Mouse (Mus musculus) heart, postnatal 0 days (tissue): ENCODE measurements around the gene Gm43302.
"Not testable (repeated sequence)": the region's sequence is repeated elsewhere in the genome, so short reads cannot be mapped to it uniquely, and the experiment has no call there.

Experiments used
- CTCF ChIP-seq: IDR thresholded peaks from 2 replicates; pipeline ENCODE4 v1.5.1; 2016; ENCODE audit warnings: antibody characterized with exemption, control low read depth, low read depth
- EP300 ChIP-seq: IDR thresholded peaks from 2 replicates; pipeline ENCODE4 v1.6.1; 2016; ENCODE audit warnings: antibody characterized with exemption, low read depth

DNA sequence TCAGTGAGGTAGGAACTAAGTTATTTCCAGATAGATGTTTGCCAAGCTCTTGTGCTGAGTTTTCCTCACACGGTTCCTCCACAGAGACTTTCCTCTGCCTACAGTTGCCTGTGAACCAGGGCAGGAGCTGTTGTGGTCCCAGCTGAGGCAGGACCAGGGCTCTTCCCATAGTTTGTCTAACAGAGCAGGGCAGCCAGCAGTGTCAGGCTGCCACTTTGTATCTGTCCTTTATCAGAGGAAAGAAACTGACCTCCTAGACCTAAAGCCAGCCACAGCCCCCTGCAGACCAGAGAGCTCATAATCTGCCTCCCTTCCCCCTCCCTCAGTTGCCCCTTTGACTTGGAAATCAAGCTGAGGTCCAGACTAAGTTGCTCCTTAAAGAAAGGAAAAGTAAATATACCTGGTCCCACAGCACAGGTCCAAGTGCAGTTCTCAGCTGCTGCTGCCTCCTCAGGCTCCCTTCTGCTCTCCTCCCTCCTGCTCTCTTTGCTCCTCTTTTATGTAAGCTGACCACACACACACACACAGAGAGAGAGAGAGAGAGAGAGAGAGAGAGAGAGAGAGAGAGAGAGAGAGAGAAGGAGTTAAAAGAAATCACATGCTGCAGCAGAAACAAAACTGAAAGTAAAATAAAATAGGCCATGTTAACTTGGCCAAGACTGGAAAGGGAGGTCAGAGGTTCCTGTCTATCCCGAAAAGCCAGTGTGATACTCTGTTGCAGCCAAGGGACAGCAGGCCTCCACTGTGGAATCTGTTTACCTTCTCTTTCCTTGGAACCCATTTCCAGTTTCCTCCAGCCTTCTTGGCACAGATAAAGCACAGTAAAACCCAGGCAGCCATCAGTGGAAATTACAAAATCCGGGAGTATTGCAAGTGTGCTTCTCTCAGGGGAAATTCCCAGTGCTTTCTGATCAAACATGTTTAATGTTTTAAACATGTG lies at the start of gene Gm43302, which contains the start of gene Gbp6:
- TF ChIP-seq CTCF, EP300: not testable (repeated sequence)
